Mouse (Mus musculus): ENCODE measurements around the gene Ss18l1.

Ss18l1 gene

DNA sequence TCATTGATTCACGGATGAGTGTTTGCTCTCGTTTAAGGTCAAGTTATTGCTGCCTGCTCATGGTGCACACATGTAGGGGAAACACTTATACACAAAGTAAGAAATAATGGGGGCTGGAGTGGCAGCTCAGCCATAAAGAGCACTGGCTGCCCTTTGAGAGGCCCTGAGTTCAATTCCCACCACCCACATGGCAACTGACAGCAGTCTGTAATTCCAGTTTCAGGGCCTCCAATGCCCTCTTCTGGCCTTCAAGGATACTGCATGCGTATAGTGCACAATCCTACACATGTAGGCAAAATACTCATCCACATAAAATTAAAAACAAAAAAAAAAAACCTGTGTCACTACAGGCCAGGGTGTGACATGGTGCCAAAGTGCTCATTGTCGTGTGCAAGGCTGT is 45.2 kb downstream of the Ss18l1 start:
- no peak for DNase-seq

DNA sequence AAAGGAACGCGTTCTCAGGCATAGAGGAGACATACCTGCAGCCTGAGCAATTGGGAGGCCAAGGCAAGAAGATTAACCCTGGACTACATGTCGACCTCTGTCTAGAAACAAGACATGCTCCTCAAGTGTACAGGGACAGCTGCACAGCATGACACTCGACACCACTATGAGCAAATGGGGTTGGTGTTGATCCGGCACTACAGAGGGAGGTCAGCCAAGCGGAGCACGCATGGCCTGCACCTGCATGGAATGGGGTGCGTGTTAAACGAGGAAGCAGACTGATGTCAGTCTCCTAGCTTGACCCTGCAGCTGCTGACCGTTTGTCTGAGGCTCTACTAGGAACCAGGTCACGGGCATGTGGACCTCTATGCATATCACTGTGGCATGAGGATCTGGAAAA is 48.0 kb downstream of the Ss18l1 start:
- no peak for DNase-seq

DNA sequence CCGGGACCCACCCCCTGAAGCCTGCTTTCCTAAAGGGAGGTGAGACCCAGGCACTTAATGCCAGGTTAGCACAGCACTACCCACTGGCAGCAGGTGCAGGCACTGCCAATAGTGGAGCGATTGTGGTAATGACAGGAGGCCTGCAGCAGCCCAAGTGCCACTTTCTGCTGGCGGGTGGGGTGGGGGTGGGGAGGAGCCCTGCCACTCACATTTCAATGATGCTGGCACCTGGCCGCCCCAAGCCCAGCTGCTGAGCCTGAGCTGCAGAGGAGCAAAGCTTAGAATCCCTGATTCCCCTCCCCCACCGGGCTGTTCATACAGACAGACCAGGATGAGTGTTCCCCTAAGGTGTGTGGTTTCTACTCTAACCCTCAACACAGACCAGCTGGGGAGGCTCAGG is 53.4 kb downstream of the Ss18l1 start:
- peak; percentile 72 to 85 for DNase-seq

DNA sequence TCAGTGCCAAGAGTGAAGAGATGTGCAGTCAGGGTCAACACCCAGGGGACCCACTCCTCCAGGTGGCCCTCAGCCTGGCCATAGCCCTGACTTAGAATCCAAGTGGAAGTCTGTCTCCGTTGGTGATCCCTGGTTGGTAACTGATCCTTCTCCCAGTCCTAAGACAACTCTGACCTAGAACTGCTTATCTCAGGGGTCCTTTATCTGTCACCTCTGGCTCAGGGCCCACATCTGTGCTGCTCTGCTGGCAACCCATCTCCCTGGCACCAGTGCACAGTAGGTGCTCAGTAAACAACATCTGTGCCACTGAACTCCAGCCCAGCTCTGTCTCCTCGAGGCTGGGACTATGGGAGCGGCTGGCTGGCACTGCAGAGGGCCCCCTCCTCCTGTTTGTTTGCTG is 55.3 kb downstream of the Ss18l1 start:
- no peak for DNase-seq

DNA sequence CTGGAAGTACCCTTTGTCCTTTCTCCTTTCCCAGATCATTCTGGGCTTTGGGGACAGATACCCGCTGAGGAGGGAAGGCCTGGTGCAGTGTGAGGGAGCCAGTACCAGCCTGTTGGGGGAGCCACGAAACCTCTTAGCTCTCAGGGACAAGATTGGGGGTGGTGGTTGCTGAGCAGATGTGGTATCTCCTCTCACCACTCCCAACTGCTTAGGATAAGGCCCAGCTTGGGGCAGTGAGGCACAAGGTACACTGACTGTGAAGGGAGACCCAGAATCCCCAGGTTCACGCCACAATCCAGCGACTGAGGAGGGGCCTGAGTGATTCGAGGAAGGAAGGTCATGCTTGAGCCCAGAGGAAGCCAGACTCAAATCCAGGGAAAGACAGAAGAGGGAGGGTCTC is 55.9 kb downstream of the Ss18l1 start:
- DNase-seq, result no peak

DNA sequence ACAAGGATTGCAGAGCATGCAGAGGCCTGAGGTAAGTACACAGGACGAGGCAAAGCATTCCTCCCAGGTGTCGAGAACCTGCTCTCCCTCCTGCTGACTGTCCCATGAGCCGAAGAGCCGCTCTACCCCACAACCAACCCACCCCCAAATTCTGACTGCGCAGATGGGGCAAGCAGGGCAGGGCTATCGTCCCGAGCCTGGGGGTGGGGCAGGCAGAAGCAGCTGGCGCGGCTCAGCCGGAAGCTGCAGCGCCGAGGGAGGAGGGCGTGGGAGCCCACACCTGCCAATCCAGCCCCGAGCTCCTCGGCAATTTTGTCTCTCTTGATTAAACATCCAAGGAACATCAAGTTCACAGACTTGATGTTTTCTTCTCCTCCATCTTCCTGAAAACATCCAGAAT is 57.2 kb downstream of the Ss18l1 start:
- peak; percentile 74 to 76 for DNase-seq

DNA sequence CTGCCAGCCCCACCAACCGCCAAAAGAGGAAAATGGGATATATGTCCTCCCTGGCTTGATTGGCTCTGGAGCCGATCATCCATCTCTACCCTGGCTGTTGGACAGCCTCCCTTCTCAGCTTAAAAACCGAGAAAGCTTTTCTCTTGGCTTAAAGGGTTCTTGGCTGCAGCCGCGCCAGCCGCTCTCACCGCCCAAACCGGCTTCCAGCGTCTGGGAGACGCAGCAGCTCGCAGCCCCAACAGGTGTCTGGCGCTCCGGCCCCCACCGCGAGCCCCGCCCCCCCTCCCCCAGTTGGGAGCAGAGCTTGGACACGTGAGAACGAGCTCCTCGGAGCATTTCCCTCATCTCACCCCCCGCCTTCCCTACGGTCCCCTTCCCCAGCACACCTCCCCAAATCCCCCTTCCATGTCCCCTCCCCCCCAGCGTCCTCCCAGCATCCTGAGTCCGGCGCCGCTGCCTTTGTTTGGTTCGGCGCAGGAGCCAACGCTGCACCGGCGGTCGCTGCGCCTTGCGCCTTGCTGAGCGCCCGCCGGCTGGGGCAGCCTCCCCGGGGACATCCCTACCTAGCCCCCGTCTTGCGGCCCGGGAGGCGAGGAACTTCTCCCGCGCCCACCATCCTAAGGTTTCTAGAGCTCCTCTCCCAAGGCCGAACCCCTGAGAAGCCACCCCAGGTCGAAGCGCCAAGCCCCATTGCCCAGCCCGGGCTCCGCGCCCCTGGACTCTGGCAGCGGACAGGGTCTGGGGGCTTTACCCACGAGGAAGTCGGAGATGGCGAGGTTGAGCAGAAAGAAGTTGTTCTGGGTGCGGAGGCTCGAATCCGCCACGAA is 61.1 kb downstream of the Ss18l1 start:
- no peak for DNase-seq

DNA sequence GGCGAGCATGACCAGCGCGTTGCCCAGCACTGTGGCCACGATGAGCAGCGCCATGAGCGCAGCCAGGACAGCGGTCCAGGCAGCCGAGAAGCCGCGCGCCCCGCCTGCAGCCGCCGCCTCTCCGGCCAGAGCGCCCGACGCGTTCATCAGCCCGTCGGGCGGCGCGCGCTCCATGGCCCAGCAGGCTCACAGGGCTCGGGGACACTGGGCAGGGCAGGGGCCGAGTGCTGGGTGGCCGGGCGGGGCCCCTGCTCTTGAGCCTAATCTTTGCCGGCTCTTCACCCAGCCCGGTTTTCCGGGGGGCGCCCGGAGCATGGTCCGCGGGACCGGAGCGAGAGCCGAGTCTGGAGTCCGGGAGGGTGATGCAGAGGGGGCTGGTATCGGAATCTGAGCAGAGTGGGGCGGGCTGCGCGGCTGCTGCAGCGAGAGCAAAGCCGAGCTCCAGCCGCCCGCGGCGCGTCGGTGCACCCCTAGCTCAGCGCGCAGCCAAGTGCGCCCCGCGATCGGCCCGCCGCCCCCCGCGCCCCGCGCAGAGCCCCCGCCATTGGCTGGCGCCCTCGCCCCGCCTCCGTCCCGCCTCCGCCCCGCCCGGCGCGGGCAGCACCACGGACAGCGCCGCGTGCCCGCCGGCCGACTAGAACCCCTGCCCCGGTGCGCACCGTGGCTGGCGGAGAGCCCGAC is 61.8 kb downstream of the Ss18l1 start, which contains the start of gene Hrh3:
Gene Hrh3 (minus strand): TSS at position 511 of the 681 bp plus-strand sequence.
- peak; percentile 70 to 73 for DNase-seq

DNA sequence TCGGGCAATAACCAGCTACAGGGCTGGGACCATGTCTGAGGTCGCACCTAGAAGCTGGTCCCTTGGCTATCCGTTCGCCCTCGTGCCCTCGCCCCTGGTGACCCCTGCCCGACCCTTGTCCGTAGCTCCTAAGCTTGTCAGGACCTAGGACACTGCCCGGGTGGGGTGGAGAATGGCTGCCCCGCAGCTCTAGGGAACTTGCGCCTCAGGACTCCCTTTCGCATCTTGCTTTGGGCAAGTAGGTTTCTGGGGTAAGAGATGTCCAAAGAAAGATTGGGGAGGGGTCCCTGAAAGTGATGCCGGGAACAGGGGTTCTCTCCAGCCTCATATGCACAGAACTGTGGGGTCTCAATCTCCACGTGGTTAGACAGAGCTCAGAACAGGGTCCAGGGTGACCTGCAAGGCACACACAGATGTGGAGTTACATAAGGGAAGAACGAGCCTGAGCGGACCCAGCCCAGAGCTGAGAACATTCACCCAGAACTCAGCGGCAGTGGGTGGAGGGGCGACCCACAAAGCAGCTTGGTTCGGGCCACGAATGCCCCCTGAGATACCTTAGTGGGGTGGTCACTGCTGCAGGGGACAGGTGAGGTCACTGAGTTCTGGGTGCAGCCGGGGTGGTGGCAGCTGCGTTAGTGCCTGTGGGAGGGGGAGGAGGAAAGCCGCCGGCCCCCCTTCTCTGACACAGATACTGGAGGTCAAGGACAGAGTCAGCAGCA is 62.5 kb downstream of the Ss18l1 start:
- DNase-seq, result no peak

DNA sequence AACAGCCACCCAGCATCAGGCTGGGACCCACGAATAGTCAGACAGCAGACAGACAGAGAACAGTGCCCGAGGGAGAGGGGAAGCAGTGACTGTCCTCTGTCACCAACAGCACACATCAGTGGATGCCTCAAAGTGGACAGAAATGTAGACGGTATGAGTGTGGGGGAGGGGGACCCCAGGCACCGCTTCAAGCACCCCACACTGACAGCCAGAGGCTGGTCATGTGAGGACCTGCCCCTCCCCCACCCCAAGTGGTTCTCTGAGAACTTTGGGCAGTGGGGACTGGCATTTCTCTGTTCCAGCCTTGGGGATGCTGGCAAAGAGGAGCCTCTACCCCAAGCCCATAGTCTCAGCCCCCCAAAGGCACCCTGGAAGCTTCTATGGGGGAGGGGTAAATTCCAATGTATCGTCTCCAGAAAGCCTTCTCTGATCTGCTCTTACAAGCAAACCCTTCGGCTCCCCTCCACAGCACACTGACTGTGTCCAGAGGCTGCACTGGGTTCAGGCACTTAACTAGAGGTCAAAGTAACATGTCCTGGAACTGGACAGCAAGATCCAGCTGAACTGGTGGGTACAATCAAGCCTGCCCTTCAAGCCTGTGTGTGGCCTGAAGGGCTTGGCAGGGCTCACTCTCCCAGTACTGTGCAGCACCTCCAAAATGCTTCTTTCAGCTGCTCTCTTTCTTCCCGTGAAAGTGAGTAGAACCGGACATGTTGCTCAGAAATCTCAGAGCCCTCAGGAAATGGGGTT is 63.3 kb downstream of the Ss18l1 start:
- DNase-seq, result no peak

DNA sequence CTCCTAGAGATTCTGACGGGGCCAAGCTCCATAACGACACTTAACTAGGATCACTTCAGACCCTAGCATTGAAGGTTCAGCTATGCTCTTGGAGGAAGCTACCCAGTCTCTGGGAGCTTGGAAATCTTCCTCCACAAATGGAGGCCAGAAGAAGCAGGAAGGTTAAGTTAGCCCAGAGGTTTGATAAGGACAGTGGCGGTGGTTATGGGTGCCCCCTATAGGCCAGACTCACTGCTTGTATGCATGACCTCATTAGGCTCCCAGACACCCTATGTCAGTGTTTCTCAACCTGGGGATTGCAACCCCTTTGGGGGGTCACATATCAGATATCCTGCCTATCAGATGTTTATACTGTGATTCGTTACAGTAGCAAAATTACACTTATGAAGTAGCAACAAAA is 64.8 kb downstream of the Ss18l1 start:
- DNase-seq, result no peak

DNA sequence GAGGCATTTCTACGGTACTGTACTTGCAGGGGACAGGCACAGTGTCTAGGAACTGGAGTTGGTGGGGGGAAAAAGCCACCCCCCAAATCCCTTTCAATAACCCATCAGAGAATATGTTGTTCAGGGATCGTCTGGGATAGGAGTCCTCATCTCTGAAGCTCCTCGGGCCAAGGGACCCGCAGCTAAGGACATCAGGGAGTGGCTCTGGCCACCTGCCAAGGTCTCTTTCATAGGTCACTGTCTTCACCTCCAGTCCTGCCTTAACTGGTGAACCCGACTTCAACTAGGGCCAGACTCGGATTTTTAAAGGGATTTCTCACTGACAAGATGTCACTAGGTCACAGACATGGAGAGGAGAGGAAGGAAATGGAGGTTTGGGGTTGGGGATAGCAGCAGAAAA is 66.0 kb downstream of the Ss18l1 start:
- no peak for DNase-seq

DNA sequence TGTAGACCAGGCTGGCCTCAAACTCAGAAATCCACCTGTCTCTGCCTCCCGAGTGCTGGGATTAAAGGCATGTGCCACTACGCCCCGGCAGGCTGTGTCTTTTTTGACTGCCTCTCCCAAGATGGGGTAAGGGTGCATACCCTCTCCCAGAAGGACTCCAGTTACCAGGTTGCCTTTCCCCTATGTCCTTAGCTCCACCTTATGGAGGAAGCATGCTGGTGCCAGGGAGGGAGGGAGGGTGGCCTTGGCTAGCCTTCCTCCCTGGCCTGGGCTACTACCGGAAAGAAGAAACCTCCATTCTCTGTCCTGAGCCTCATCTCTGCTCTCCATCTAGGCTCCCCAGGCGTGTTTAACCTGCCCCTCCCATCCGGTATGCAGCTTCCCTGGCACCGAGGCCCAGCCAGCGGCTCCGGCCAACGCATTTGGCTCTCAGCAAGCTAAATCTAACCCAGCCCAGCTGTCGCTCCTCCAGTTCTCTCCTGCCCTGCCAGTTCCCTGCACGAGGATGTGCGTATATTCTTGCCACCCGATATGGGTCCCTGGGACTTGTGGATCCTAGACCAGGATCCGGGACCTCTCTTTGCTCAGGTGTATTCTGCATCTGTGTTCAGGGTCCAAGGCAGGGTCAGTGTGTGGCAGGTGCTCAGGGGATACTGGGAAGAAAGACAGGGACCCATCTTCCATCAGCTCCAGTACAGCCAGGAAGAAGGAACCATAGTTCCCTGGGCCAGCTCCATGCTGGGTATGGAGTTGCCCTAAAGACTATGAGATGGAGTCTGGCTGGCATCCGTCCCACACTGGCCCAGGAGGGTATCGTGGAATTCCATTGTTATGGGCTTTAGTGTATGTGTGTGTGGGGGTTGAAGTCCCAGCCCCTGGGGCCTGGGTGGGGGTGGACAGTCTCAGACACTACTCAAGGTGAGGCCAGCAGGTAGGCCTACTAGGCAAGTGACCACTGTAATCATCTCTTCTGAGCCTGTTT is 71.9 kb downstream of the Ss18l1 start:
- no peak for DNase-seq

DNA sequence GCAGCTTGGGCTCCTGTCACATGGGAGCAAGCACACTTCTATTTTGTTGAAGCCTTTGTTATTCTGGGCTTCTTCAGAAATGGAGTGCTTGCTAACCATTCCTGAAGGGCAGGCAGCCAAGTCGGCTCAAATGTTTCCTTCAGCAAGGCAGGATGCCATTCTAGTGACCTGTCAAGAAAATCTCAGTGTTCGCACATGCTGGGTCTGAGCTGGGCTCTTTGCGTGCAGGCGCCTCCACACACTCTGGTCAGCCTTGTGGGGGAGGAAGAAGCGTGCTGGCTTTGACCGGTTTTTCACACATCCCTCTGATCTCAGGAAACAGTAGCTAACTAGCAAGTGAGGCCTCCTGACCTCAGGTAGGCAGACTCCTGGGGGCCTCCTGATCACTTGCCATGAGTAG is 73.0 kb downstream of the Ss18l1 start:
- DNase-seq, result no peak

DNA sequence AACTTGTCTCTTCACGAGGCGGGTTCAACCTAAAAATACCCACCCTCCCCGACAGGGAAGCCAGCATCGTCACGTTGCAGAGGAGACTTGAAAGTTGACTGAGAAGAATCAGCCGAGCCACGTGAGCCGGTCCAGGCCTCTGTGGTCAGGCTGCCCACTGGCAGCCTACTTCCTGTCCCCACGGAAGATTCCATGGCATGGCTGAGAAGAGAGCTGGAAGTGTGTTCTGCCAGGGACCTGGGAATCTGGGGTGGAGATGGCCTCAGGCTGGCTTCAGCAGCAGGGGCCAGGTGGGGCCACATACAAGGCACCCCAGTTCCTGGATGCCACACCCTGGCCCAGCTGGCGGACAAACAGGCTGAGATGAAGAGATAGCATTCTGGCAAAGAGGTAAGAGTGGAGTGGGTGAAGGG is 73.8 kb downstream of the Ss18l1 start:
- DNase-seq, result no peak

DNA sequence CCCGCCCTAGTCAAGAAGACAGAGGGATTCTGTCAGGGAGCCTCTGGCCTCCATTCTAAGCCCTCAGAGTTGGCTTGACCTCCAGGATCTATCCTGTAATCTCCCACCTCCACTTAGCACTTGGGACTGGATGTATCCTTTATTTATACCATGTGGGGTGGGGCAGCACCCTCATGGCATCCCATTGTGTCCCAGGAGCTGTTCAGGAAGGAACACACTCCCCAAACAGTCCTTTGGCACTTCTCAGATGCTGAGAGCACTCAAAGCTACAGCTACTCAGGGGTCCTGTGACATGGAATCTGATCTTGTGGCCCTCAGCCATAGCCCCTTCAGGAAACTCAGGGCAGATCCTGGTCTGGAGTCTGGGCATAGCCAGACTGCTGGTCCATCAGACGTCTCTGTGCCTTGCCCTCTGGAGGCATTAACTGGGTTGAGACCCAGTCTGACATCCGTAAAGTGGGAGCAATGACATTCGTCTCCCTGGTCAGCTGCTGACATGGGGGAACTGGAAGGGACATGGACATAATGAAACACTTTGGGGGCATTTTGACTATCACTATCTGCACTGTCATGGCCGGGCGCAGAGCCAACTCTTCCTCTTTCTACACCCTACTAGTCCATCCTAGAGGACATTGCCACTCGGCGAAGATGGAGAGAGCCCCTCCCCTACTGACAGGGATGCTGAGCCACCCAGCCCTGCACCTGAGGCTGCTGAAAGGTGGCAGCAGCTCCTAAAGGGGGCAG is 74.6 kb downstream of the Ss18l1 start:
- no peak for DNase-seq

DNA sequence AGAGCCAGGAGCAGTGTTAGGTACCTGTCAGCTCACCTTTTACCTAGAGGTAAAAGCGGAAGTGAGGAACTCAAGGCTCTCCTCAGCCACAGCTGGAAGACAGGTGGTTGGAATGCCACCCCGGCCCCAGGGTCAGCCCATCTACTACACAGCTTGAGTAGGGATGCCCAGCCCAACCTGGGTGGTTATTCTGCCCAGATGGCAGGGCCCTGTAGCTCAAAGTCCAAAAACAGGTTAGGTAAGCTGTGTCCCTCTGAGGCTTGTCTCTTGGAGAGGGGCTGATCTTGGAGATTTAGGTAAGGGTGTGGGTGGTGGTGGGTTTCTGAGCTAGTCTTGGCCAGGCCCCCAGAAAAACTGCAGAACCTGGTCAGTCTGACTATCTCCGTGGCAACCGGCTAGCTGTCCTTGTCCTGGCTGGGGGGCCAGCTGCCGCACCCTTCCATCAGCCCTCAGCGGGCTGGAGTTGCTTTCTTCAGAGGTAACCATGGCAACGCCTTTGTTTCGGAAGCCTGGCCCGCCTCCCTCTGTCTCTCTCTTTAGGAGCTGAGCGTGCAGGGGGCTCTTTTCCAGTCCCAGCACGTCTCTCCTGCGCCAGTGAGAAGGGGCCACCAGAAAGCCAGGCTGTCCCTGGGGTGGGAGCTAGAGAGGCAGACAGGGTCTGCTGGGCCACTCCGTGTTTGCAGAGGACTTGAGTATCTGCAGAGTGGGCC is 75.3 kb downstream of the Ss18l1 start:
- no peak for DNase-seq

DNA sequence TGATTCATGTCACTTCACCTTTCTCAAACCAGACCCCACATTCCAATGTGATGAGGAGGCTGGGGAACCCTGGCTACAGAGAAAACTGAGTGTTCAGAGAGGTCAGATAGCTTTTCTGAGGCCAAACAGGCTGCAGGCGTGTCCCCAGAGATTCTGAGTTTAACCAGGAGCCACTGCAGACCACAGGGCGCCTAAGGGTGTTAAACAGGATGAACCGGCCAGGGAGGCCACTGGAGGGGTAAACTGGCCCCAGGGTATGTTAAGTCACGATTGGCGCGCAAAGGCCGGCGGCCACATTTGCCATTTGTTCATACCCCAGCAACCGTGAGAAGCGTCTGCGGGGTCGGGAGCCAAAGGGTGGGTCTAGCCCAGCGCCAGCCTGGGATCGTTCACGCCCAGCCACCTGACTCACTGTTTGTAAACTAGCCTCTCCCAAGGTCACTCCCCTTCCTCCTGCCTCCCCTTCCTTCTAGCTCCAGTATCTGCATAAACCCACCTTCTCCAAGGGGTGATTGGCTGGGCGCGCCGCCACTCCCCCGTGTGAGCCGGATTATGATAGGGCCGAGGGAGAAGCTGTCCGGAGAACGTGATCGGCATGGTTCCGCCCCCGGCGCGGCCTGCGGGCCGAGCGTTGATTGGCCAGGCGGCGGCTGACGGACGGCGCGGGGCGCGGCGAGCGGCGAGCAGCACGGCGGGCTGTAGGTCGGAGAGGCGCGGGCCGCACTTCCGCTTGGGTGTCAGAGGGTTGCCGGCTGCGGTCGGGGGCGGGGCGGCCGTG is 76.5 kb downstream of the Ss18l1 start, which contains the start of gene Osbpl2:
Gene Osbpl2 (plus strand): TSS at position 646 of the 778 bp plus-strand sequence.
- peak; percentile 99 for DNase-seq
